Mouse (Mus musculus) subcutaneous adipose tissue, adult 2 months (tissue): Measurements from ENCODE around the gene Bin2. TPM values are rescaled to one million over a fixed set of nuclear protein-coding genes. Genes with fewer than 3 reads are reported as not detected.

Experiments
- polyA plus RNA-seq: library from polyadenylated mRNA; depleted of rRNA; stranded (reverse); fragments of >200 nt; gene quantifications from 2 replicates; pipeline ENCODE4 v1.2.3, GENCODE M21; 2012; ENCODE audit warnings: low replicate concordance; rRNA removed

Gene Bin2
- polyA plus RNA-seq = 2.9 and 6.6 TPM in 2 replicates

GRCm38 (mm10) chr15:100669337-100669736, at the start of gene Bin2:
Gene Bin2, minus strand, starts transcription at chr15:100669553.

GRCm38 (mm10) chr15:100687430-100687971, 18.1 kb upstream of the Bin2 start, which contains the start of gene Cela1:
Gene Cela1, minus strand, starts transcription at chr15:100687921.

DNA sequence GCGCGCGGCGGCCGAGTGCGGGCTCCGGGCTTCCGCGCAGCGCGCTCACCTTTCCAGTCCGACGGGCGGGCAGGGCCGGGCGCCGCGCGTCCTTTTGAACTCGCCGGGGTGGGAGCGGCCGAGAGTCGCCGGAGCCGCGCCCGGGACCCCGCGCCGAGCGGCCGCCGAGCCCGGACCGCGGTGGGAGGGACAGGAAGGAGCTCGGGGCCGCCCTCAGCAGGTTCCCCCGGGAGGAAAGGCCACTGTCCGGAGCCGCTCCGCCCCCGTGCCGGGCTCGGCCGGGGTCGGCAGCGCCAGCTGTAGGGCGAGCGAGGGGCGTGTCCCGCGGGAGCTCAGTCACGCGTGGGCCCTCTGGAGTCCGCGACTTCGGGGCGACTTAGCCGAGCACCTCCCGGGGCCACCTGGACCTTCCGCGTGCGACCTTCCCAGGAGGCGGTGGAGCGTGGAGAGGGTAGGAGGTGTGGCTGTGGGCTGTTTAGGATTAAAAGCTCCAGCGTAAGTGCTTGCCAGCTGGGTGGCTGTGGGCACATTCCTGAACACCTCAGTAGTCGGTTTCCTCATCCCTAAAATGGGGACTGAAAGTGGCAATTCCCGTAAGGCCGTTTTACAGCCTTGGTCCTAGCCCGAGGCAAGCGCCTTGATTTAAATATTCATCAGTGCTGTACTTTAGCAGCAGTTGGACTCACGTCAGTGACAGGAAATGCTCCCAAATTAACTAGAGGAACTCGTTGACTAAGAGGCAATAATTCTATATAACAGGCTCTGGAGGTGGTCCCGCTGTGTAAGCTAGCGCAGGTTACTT, 32.5 kb downstream of the Bin2 start, which contains the start of gene Smagp:
Gene Smagp, minus strand, starts transcription at position 241 of the 802 bp plus-strand sequence.

GRCm38 (mm10) chr15:100614996-100615824, 54.1 kb downstream of the Bin2 start, which contains the start of gene Dazap2:
Gene Dazap2, plus strand, starts transcription at chr15:100615349.

GRCm38 (mm10) chr15:100599276-100600046, 69.9 kb downstream of the Bin2 start, which contains the start of gene Pou6f1:
Gene Pou6f1, minus strand, starts transcription at chr15:100599984.

Other genes with a start within 250 kb of the Bin2 start
- gene Gm5475, start 247.4 kb downstream of the Bin2 start, polyA plus RNA-seq = not detected in 2 replicates
- gene Slc11a2, start 244.5 kb downstream of the Bin2 start, polyA plus RNA-seq = 38.9 and 55.0 TPM in 2 replicates
- 92.1 and 133 TPM in 2 replicates for gene Letmd1, start 200.5 kb downstream of the Bin2 start, polyA plus RNA-seq
- gene Csrnp2, start 174.1 kb downstream of the Bin2 start, polyA plus RNA-seq = 3.7 and 6.8 TPM in 2 replicates
- gene Tfcp2, start 117.5 kb downstream of the Bin2 start, polyA plus RNA-seq = 9.0 and 18.5 TPM in 2 replicates
- gene Pou6f1, start 69.6 kb downstream of the Bin2 start, polyA plus RNA-seq = 25.9 and 36.4 TPM in 2 replicates
- 511 and 671 TPM in 2 replicates for gene Dazap2, start 54.2 kb downstream of the Bin2 start, polyA plus RNA-seq
- gene Smagp, start 32.6 kb downstream of the Bin2 start, polyA plus RNA-seq = 43.6 and 51.9 TPM in 2 replicates
- gene Cela1, start 18.4 kb upstream of the Bin2 start, polyA plus RNA-seq = 21.9 and 86.1 TPM in 2 replicates
- 0.52 and 1.5 TPM in 2 replicates for gene Galnt6, start 59.8 kb upstream of the Bin2 start, polyA plus RNA-seq
- gene Slc4a8, start 92.2 kb upstream of the Bin2 start, polyA plus RNA-seq = 1.8 and 4.7 TPM in 2 replicates
- gene Scn8a, start 200.3 kb upstream of the Bin2 start, polyA plus RNA-seq = 0.32 and 0.80 TPM in 2 replicates